Mouse (Mus musculus): ENCODE data around the gene Neo1. TPM values are rescaled to one million over a fixed set of nuclear protein-coding genes. Genes with fewer than 3 reads are reported as not detected.

Gene Neo1
- polyA plus RNA-seq, 2 experiments = 1.5 TPM

- H3K27ac ChIP-seq = no peak overlapping the region
- DNase-seq (ENCODE audit: low read depth in 3 of 3, low spot score in 3 of 3) (no peak), ATAC-seq (ENCODE audit: insufficient read depth) (no peak)
- H3K4me3 ChIP-seq (ENCODE audit: insufficient read depth in 1 of 2, low read depth in 2 of 2, low read length in 2 of 2) = no peak overlapping the region
- H3K27me3 ChIP-seq (ENCODE audit: control insufficient read depth, insufficient read depth, low read length) = no peaks in the 10 kb centered on the region
- 55% methylated on average over 6 of the region's 6 CpGs for WGBS (ENCODE audit: insufficient replicate concordance)
- no peak for TF ChIP-seq CTCF (IDR thresholded peaks at IDR 0.05; ENCODE audit: low read depth)
- TF ChIP-seq EP300 (IDR thresholded peaks at IDR 0.05; ENCODE audit: low read depth) = no peak
- H3K4me2 ChIP-seq (ENCODE audit: low read depth) = no peak overlapping the region
- no peaks in the 10 kb centered on the region for H3K36me3 ChIP-seq (replicated peaks; ENCODE audit: control insufficient read depth, insufficient read depth, low read depth)
- H3K9me3 ChIP-seq (ENCODE audit: control insufficient read depth, low read length) = no peaks in the 10 kb centered on the region
- H3K4me1 ChIP-seq (replicated peaks; ENCODE audit: control insufficient read depth in 2 of 2, insufficient read depth in 2 of 2, low read length in 1 of 2) = no peaks in the 10 kb centered on the region
- H3K9ac ChIP-seq (replicated peaks) = no peak overlapping the region
Measured at GRCm38 (mm10) chr9:58891840-58892640, 144.2 kb downstream of the Neo1 start.

GRCm38 (mm10) chr9:58890893-58891292 is 145.3 kb downstream of the Neo1 start:
- Histone ChIP-seq H3K27ac (no peak overlapping the region), H3K9me3 (ENCODE audit: control insufficient read depth, low read length) (no peaks in the 10 kb centered on the region), H3K9ac (replicated peaks) (no peak overlapping the region), H3K4me1 (replicated peaks; ENCODE audit: control insufficient read depth in 2 of 2, insufficient read depth in 2 of 2, low read length in 1 of 2) (no peaks in the 10 kb centered on the region), H3K27me3 (ENCODE audit: control insufficient read depth, insufficient read depth, low read length) (no peaks in the 10 kb centered on the region), H3K36me3 (replicated peaks; ENCODE audit: control insufficient read depth, insufficient read depth, low read depth) (no peaks in the 10 kb centered on the region), H3K4me2 (ENCODE audit: low read depth) (no peak overlapping the region), H3K4me3 (ENCODE audit: insufficient read depth in 1 of 2, low read depth in 2 of 2, low read length in 2 of 2) (no peak overlapping the region)
- ATAC-seq (ENCODE audit: insufficient read depth) = no peak
- 52% methylated on average over 8 of the region's 8 CpGs for WGBS (ENCODE audit: insufficient replicate concordance)
- no peak for DNase-seq (ENCODE audit: low read depth in 3 of 3, low spot score in 3 of 3)
- TF ChIP-seq CTCF (IDR thresholded peaks at IDR 0.05; ENCODE audit: low read depth) (no peak), EP300 (IDR thresholded peaks at IDR 0.05; ENCODE audit: low read depth) (no peak)

GRCm38 (mm10) chr9:58889782-58890448 is 146.3 kb downstream of the Neo1 start:
- TF ChIP-seq EP300 (IDR thresholded peaks at IDR 0.05; ENCODE audit: low read depth) (no peak), CTCF (IDR thresholded peaks at IDR 0.05; ENCODE audit: low read depth) (no peak)
- no peak overlapping the region for H3K9ac ChIP-seq (replicated peaks)
- H3K9me3 ChIP-seq (ENCODE audit: control insufficient read depth, low read length) = no peaks in the 10 kb centered on the region
- ATAC-seq (ENCODE audit: insufficient read depth) (no peak), DNase-seq (ENCODE audit: low read depth in 3 of 3, low spot score in 3 of 3) (no peak)
- no peak overlapping the region for H3K4me2 ChIP-seq (ENCODE audit: low read depth)
- H3K27me3 ChIP-seq (ENCODE audit: control insufficient read depth, insufficient read depth, low read length) = no peaks in the 10 kb centered on the region
- no peak overlapping the region for H3K27ac ChIP-seq
- no peaks in the 10 kb centered on the region for H3K4me1 ChIP-seq (replicated peaks; ENCODE audit: control insufficient read depth in 2 of 2, insufficient read depth in 2 of 2, low read length in 1 of 2)
- WGBS (ENCODE audit: insufficient replicate concordance) = 71% methylated on average over 12 of the region's 12 CpGs
- H3K36me3 ChIP-seq (replicated peaks; ENCODE audit: control insufficient read depth, insufficient read depth, low read depth) = no peaks in the 10 kb centered on the region
- no peak overlapping the region for H3K4me3 ChIP-seq (ENCODE audit: insufficient read depth in 1 of 2, low read depth in 2 of 2, low read length in 2 of 2)

- Histone ChIP-seq H3K9me3 (ENCODE audit: control insufficient read depth, low read length) (no peaks in the 10 kb centered on the region), H3K4me1 (replicated peaks; ENCODE audit: control insufficient read depth in 2 of 2, insufficient read depth in 2 of 2, low read length in 1 of 2) (no peaks in the 10 kb centered on the region), H3K9ac (replicated peaks) (no peak overlapping the region), H3K27me3 (ENCODE audit: control insufficient read depth, insufficient read depth, low read length) (no peaks in the 10 kb centered on the region), H3K36me3 (replicated peaks; ENCODE audit: control insufficient read depth, insufficient read depth, low read depth) (no peaks in the 10 kb centered on the region), H3K27ac (no peak overlapping the region), H3K4me3 (ENCODE audit: insufficient read depth in 1 of 2, low read depth in 2 of 2, low read length in 2 of 2) (no peak overlapping the region), H3K4me2 (ENCODE audit: low read depth) (no peak overlapping the region)
- TF ChIP-seq EP300 (IDR thresholded peaks at IDR 0.05; ENCODE audit: low read depth) = no peak
- no peak for TF ChIP-seq CTCF (IDR thresholded peaks at IDR 0.05; ENCODE audit: low read depth)
- ATAC-seq (ENCODE audit: insufficient read depth) (no peak), DNase-seq (ENCODE audit: low read depth in 3 of 3, low spot score in 3 of 3) (no peak)
- WGBS (ENCODE audit: insufficient replicate concordance) = 71% methylated on average over 1 of the region's 1 CpGs
Measured at GRCm38 (mm10) chr9:58882686-58883085, 153.6 kb downstream of the Neo1 start.

- TF ChIP-seq CTCF (IDR thresholded peaks at IDR 0.05; ENCODE audit: low read depth) (no peak), EP300 (IDR thresholded peaks at IDR 0.05; ENCODE audit: low read depth) (no peak)
- Histone ChIP-seq H3K9me3 (ENCODE audit: control insufficient read depth, low read length) (no peaks in the 10 kb centered on the region), H3K36me3 (replicated peaks; ENCODE audit: control insufficient read depth, insufficient read depth, low read depth) (no peaks in the 10 kb centered on the region), H3K4me3 (ENCODE audit: insufficient read depth in 1 of 2, low read depth in 2 of 2, low read length in 2 of 2) (no peak overlapping the region), H3K27me3 (ENCODE audit: control insufficient read depth, insufficient read depth, low read length) (no peaks in the 10 kb centered on the region), H3K4me2 (ENCODE audit: low read depth) (no peak overlapping the region), H3K27ac (no peak overlapping the region), H3K4me1 (replicated peaks; ENCODE audit: control insufficient read depth in 2 of 2, insufficient read depth in 2 of 2, low read length in 1 of 2) (no peaks in the 10 kb centered on the region), H3K9ac (replicated peaks) (no peak overlapping the region)
- ATAC-seq (ENCODE audit: insufficient read depth) (no peak), DNase-seq (ENCODE audit: low read depth in 3 of 3, low spot score in 3 of 3) (no peak)
- 49% methylated on average over 1 of the region's 1 CpGs for WGBS (ENCODE audit: insufficient replicate concordance)
Measured at GRCm38 (mm10) chr9:58879836-58880235, 156.4 kb downstream of the Neo1 start.

Measured in liver, embryonic 14.5 days (tissue).